Mouse (Mus musculus) T-helper 2 cell (primary cell): ENCODE data around the gene Il6ra.

Source experiments
- in situ Hi-C: fragments of 300-600 bp; cut with MboI, MseI; formaldehyde crosslinking; loops from one replicate; pipeline ENCODE4 v1.15.1; 2025; ENCODE audit warnings: high pct_unique_total_duplicates

The Il6ra gene

GRCm38 (mm10) chr3:89857353-89857752, 55.6 kb downstream of the Il6ra start:
- in situ Hi-C loops: no loop called here

- in situ Hi-C loops: loop anchor here (5.0 kb wide), 1 partner anchor 36 kb away; no protein-coding TSS in a partner anchor
These were observed 59.2 kb downstream of the Il6ra start for GRCm38 (mm10) chr3:89853752-89854151.

- in situ Hi-C loops: loop anchor here (5.0 kb wide), 1 partner anchor 51 kb away; no protein-coding TSS in a partner anchor
These were observed 64.9 kb downstream of the Il6ra start for GRCm38 (mm10) chr3:89848083-89848482.

GRCm38 (mm10) chr3:89847596-89847995, 65.4 kb downstream of the Il6ra start:
- in situ Hi-C loops: loop anchor here (5.0 kb wide), 1 partner anchor 50 kb away; no protein-coding TSS in a partner anchor

GRCm38 (mm10) chr3:89847126-89847525, 65.9 kb downstream of the Il6ra start:
- in situ Hi-C loops: loop anchor here (5.0 kb wide), 1 partner anchor 50 kb away; no protein-coding TSS in a partner anchor

GRCm38 (mm10) chr3:89845814-89846213, 67.2 kb downstream of the Il6ra start:
- in situ Hi-C loops: loop anchor here (5.0 kb wide), 1 partner anchor 49 kb away; no protein-coding TSS in a partner anchor

- in situ Hi-C loops: no loop called here
These were observed 69.8 kb downstream of the Il6ra start for GRCm38 (mm10) chr3:89843148-89843547.

GRCm38 (mm10) chr3:89842258-89842657, 70.7 kb downstream of the Il6ra start:
- in situ Hi-C loops: no loop called here

GRCm38 (mm10) chr3:89835362-89835761, 77.6 kb downstream of the Il6ra start:
- in situ Hi-C loops: no loop called here

- in situ Hi-C loops: no loop called here
These were observed 82.0 kb downstream of the Il6ra start, which contains the start of gene She for GRCm38 (mm10) chr3:89830815-89831591. TSS of gene She (plus strand) at chr3:89831370.

GRCm38 (mm10) chr3:89826295-89826694, 86.7 kb downstream of the Il6ra start:
- in situ Hi-C loops: no loop called here

GRCm38 (mm10) chr3:89823594-89823993, 89.4 kb downstream of the Il6ra start:
- in situ Hi-C loops: no loop called here

GRCm38 (mm10) chr3:89821548-89822480, 91.2 kb downstream of the Il6ra start:
- in situ Hi-C loops: no loop called here

GRCm38 (mm10) chr3:89821096-89821513, 91.9 kb downstream of the Il6ra start:
- in situ Hi-C loops: no loop called here

- in situ Hi-C loops: no loop called here
These were observed 92.5 kb downstream of the Il6ra start for GRCm38 (mm10) chr3:89820311-89821095.

GRCm38 (mm10) chr3:89819897-89820296, 93.1 kb downstream of the Il6ra start:
- in situ Hi-C loops: loop anchor here (5.0 kb wide), 1 partner anchor 32 kb away; no protein-coding TSS in a partner anchor

GRCm38 (mm10) chr3:89818605-89819004, 94.4 kb downstream of the Il6ra start:
- in situ Hi-C loops: loop anchor here (5.0 kb wide), 1 partner anchor 34 kb away; no protein-coding TSS in a partner anchor

GRCm38 (mm10) chr3:89817056-89817455, 95.9 kb downstream of the Il6ra start:
- in situ Hi-C loops: loop anchor here (5.0 kb wide), 1 partner anchor 35 kb away; no protein-coding TSS in a partner anchor
